Mouse (Mus musculus) left cerebral cortex, adult 18-20 months (tissue): Measurements from ENCODE around the gene Wnt7a. TPM values are rescaled to one million over a fixed set of nuclear protein-coding genes. Genes with fewer than 3 reads are reported as not detected.

Source experiments
- DNase-seq, 2 experiments: peaks; one replicate each; pipeline ENCODE4 v3.0.0; 2021 to 2022; ENCODE audit warnings: low spot score in 2 of 2, mixed read lengths in 1 of 2
- total RNA-seq, 2 experiments: library from RNA; stranded (reverse); gene quantifications; 2 replicates each; pipeline ENCODE4 v1.2.3; 2021

Gene Wnt7a
- total RNA-seq, 2 experiments from 2014 or later = 13.8 to 13.9 TPM

DNA sequence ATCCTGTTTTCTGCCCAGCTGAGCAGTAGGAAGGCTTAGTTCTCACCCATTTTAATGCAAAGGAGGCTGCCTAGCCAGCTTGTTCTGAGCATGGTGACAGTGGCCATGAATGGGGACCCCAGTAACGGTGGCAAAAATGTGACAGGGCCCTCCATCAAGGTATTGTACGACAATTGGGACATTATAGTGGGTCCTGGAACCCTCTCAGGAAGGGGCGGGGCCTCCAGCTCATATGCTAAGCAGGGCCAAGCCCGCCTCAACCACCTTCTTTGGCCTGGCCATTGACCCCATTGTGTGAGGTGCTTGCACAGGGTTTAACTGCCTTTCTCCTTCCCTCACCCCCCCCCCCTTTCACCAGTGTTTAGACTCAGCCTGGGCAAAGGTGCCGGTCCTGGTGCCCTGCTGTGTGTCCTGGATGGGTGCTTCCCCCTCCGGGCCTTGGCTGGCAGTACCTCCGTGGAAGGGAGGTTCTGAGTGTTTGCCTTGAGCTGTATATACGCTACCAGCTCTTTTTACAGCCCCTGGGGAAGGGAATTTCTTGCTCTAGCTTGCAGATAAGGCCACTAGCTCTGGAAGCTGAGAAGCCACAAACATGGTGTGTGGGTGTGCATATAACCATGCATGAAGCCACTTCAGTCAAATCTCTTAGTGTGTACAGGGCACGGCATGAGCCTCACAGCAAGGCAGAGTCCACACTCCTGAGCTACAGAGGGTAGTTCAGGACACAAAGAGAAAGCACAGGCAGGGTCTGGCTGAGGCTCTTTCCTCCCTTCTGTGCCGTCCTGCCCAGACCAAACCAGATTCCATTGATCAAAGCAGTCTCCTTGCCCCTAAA lies 64.9 kb downstream of the Wnt7a start:
- DNase-seq = peak; percentile 16 to 21

DNA sequence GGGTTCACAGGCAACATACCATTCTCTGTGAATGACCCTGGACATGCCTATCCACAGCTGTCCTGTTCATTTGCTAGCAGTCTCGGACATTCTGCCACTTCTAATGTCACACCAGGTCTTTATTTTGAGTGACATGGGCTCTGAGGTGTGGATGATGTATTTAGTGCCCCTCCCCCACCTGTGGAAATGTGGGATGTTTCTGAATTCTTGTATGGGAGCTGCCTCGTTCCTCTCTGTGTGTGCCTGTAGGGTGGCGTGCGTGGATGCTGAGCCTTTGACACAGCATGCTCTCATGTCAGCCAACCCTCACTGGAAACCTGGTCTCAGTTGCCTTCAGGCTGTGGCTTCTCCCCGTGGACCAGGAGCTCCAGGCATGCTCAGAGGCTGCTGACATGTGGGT lies 66.1 kb downstream of the Wnt7a start:
- DNase-seq = no peak

DNA sequence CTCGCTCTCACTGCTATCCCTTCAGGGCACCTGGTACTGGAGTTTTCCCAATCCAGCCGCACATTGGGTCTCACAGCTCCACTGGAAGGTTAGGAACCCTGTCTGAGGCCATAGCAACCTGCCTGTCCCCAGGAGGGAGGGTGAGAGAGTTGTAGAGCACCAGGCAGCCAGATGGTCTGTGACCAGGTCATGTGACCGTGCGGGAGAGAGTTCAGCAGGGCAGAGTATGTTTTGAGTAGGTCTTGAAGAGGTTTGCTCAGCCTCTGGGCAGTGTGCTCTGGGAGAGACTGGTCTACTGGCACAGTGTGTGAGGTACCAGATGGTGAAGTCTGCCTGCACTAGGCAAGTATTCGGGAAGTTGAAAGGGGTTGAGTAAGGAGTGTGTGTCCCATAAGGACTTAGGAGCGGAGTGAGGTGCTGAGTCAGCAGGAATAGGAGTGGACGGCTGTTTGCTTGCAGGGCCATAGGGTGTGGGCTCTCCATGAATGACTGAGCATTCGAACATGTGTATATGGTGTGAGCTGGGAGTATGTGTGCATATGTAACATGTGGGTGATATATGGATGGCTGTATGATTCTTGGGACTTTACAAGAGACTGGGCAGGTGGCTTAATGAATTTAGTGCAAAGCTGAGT lies 71.4 kb downstream of the Wnt7a start:
- DNase-seq = no peak

DNA sequence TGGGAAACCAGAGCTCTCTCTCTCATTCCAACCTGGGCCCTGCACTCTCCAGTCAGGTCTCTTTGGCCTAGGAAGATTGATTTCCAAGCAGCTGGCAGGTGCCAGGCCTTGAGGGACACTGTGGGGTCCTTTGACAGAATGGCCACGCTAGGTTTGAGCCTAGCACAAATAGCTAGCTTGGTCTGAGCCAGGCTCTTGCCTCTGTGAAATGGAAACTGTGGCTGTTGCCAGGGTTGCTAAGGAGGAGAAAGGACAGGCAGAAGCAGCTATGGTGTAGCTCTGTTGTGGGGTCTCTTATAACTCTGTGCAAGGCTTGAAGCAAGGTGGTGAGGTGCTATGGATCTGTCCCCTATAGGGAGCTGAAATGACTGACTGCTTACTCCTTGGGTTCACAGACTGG lies 75.7 kb downstream of the Wnt7a start:
- DNase-seq = no peak

DNA sequence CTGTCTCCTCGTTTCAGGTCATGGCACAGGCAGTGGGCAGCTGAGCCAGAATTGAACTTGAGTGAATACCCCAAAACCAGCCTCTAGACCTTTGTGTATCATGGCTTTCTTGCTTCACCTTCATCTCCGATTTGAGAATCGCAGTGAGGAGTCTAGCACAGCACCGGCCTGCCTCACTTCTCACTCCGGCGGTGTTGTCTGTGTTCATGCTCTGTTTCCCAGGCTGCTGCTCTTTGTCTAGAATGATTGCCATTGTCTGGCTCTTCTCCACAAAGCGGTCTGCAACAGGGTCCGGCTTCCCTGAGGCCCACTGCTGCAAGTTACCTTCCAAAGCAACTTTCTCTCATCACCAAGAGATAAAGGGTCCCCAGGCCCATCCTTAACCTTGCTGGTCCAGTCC lies 79.3 kb downstream of the Wnt7a start:
- no peak for DNase-seq

DNA sequence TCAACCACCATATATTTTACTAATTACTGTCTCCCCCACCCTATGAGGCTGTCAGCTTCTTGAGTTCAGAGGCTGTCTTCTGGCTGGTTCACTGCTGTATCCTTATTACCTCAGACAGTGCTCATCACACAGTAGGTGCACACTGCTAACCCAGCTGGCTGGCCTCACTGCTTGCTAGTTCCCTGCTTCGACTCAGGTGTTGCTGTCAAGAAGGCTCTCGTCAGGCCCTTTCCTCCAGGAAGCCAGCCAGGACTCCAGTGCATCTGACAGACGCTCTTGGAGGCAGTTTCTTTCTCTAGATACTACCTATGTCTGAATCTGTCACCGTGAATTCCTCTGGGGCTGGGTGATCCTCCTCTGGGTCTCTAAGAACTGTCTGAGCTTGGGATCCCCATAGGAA lies 85.6 kb downstream of the Wnt7a start:
- no peak for DNase-seq

DNA sequence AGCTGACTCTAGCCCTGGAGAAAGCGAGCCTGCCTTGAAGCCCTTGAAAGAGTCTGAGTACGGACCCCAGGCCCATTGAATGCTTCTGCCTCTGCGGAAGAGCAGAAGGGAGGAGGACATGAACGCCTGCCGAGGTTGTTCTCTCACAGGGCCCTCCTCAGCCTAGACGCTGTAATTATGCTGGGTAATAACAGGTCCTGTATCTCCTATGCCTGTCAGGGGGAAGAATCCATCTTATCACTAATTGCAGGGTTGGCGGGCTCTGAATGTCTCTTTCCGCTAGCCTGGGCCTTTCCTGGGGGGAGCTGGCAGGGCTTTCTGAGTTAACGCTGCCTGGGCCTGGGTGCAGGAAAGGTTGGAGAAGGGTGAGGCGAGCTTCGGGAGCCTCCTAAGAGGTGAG lies 86.4 kb downstream of the Wnt7a start:
- DNase-seq = no peak

DNA sequence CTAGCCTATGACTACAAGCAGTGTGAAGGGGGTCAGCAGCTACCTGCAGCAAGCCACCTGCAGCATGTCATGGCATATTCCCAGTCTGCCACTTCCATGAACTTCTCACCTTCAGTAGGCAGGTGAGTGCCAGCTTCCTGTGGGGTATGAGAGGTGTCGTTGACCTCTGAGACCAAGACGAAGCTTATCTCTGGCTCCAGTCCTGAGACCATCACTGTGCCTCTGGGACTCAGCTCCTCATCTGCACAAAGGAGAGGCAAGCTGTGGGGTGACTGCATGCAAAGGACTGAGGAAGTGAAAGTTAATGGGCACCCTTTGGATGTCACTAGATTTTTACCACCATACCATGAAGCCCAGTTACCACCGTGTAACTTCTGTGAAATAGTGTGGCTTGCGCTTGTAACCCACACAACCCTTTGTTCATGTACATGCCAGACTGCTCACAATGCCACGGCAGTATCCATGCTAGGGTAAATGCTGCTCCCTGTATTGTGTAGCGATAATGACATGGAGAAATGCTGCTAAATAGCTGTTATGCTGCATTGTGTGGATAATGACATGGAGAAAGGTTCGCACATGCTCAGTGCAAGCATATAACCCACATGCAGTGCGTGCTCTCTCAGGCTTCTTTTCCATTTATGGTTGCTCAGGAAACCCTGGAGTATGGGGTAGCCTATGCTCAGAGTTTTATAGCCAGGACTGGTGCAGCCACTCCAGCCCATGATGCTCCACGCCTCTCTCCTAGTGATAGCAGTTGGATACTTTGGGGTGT lies 89.0 kb downstream of the Wnt7a start:
- no peak for DNase-seq

Other genes with a start within 250 kb of the Wnt7a start
- gene Fbln2, start 198.9 kb downstream of the Wnt7a start, total RNA-seq = 1 to 10 TPM; 6.5 to 7.3 TPM
- 10 to 100 TPM; 21.3 to 22.2 TPM for gene Chchd4, start 62.2 kb upstream of the Wnt7a start, total RNA-seq
- 10 to 100 TPM; 29.4 to 30.8 TPM for gene Tmem43, start 62.3 kb upstream of the Wnt7a start, total RNA-seq
- gene Xpc, start 104.5 kb upstream of the Wnt7a start, total RNA-seq = 10 to 100 TPM; 11.5 to 14.9 TPM
- gene Lsm3, start 104.6 kb upstream of the Wnt7a start, total RNA-seq = 10 to 100 TPM; 34.9 to 40.0 TPM